Mouse (Mus musculus) thymus, postnatal 4 days (tissue): ENCODE measurements around the gene Aig1.

ENCODE experiments used
- DNase-seq: peaks from one replicate; pipeline ENCODE4 v3.0.0; 2021

Aig1 gene

DNA sequence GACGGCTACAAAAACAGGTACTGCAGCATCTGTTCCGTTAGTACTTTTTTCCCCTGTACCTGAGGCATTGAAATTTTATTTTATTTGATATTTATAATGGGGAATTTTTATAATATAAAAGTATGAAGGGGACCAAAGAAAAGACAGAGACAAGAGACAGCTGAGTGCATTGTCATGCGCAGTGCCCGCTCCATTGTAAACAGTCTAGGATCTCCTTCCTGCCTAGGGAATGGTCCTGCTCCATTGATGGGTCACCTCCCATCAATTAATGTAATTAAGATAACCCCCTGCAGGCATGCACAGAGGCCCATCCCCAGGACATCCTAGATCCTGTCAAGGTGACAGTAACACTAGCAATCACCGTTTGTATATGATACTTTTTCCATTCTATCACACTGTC lies 178.0 kb downstream of the Aig1 start:
- no peak for DNase-seq

GRCm38 (mm10) chr10:13689841-13690590 lies 178.8 kb downstream of the Aig1 start:
- no peak for DNase-seq

DNA sequence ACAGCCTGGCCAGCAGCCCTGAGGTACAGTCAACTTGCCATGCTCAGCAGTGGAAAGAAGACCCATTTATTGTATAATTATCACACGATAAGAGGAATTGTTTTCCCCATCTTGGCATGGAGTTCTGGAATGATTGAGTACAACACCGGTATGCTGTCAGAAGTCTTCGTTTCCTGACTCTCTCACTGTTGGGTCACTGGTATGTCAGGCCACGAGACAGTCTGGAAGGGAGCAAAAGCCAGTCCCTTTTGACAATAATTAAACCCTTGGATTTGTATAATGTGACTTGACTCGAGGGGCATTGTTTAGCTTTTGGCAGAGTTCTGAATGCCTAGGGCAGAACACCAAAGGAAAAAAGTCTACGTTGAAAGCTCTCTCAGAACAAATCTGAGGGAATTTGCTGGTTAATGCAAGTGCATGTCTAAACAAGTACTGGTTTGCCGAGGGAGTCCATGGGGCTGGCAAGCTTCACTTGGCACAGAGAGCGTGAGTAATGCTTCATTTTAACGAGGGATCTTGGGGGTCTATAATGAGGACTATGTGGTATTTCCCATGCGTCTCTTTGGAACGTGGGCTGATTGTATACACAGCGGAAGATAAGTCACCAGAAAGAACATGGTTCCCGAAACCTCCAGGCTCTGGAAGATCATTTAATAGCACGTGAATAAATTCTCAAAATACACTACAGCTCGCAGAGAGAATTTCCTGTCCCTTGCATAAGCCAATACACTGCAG lies 180.2 kb downstream of the Aig1 start:
- DNase-seq, result no peak

DNA sequence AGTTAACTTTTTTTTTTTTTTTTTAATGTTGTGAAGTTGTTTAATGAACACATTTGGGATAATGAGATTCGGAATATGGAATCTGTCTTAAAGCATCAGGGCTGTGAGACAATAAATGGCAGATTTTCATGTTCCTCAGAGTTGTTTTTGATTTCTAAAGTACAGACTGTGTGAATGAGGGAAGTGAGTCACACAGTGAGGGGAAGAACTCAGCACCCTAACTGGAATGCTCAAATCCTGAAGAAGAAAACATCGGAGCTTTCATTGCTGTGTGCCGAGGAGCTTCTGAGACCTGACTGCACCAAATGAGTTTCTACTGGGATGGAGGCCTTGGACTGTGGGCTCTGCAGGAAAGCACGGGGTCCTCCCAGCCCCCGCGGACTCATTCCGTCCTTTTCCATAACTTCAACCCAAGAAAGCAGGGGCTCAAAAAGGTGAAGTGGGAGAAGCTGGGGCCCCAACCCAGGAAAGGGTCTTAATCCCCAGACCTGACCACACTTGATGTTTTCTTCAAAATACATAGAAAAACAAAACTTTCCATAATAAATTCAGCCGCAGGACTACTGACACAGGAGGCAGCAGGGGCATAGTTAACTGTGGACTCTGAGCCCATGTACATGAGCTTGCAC lies 181.5 kb downstream of the Aig1 start:
- no peak for DNase-seq

DNA sequence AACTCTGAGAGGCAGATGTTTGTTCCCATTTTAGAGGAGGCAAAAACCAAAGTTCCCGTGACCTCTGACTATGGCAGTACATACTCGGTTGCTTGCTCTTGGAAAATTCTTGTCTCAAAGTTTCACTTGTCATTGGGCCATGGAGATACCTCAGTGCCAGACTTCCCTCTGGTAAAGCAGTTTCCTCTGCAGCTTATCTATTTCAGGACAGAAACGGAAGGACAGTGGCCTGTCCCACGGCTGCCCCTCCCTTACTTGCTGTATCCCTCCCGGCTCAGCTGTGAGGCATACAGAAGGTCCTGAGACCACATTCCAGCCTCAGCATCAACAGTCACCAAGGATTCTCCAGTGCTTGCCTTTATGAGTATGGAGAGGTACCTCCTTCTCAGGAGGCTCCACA lies 182.7 kb downstream of the Aig1 start:
- DNase-seq, result no peak

DNA sequence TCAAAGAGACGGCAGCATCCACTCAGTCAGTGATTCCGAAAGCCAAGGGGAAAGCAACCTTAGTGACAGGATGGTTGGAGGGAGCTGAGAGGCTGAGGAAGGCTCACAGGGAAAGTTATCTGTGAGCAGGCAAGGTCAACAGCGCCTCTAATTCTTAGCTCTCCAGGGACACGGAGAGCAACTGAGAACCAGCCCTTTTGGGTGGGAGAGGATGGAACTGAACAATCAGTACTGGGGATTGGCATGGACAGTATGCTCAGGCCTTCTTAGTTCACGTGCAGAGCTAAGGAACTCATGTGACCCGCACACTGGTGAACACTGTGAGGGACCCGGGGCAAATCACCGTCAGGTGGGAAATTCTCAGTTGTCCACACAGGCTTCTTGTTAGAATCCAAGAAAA lies 183.4 kb downstream of the Aig1 start:
- DNase-seq, result no peak

GRCm38 (mm10) chr10:13684452-13684851 lies 184.3 kb downstream of the Aig1 start:
- no peak for DNase-seq

- DNase-seq, result peak; percentile 42
Measured at GRCm38 (mm10) chr10:13682565-13682964, 186.2 kb downstream of the Aig1 start.

DNA sequence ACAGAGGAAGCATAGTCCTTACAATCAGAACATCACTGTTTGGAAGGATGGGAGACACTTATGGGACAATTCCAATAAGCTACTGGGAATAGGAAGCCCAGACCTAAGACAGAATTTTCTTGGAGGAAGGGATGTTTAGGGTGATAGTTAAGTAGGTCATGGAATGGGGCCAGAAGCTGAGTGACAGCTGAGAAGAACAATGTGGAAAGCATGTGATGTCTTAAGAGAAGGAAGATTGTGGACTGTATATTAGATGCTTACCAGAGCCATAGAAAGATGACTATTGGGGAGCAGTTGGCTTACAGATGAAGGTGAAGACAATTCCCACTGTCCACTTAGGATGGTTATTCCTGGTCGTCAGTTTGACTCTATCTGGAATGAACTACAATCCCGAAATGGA lies 191.3 kb downstream of the Aig1 start:
- DNase-seq, result no peak

GRCm38 (mm10) chr10:13675033-13675379 lies 193.8 kb downstream of the Aig1 start:
- DNase-seq, result no peak

DNA sequence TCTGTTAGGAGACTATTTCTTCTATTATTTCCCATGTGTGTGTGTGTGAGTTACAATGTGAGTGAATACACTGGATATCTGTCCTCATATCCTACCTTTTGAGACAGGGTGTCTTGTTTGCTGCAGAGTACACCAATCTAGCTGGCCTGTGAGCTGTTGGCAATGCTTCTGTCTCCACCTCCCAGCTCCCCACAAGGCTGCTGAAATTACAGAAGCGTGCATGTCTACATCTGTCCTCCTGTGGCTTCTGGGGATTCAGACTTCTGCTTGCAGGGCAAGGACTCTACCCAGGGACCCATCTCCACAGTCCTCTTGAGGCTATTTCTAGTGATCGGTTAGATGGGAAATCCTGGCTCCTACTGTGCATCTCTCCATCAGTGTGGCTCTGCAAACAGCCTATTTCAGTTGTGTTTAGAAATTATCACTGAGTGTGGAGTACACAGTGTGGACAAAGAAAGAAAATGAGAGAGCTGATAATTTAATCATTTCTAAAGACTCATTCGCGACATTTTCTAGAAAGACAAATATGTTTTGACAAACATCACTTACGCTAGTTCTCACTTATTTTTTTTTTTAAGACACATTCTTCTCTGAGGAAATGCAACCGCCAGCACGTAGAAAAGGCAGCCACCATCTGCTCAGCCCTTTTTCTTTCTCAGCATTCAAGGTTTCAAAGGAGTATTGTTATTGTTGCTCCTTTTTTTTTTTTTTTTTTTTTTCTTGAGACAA lies 194.3 kb downstream of the Aig1 start:
- DNase-seq, result no peak

DNA sequence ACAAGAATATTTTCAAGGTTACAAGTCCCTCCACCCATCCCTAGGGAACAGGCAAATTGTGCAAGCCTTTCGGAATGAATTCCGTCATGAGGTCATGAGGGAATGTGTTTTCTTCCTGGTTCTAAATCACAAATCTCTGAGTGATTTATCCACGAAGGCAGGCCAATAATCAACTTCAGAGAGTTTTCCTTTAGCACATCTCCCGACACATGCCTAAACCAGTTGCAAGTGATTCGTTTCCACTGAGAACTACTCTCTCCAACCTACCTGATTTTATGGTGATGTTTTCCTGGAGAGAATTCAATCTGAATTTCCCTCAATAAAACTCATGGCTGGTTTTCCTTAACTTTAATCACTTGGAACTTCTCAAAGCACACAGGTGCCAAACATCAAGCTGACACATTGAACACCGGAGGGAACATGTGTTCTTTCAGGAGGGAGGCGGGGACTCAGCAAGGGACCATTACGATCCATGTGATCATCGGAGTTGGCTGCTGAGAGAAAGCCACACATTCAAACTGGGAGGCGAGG lies 201.5 kb downstream of the Aig1 start:
- no peak for DNase-seq

- DNase-seq, result no peak
Measured at GRCm38 (mm10) chr10:13663476-13663875, 205.3 kb downstream of the Aig1 start.

GRCm38 (mm10) chr10:13659778-13660177 lies 209.0 kb downstream of the Aig1 start:
- DNase-seq, result no peak

DNA sequence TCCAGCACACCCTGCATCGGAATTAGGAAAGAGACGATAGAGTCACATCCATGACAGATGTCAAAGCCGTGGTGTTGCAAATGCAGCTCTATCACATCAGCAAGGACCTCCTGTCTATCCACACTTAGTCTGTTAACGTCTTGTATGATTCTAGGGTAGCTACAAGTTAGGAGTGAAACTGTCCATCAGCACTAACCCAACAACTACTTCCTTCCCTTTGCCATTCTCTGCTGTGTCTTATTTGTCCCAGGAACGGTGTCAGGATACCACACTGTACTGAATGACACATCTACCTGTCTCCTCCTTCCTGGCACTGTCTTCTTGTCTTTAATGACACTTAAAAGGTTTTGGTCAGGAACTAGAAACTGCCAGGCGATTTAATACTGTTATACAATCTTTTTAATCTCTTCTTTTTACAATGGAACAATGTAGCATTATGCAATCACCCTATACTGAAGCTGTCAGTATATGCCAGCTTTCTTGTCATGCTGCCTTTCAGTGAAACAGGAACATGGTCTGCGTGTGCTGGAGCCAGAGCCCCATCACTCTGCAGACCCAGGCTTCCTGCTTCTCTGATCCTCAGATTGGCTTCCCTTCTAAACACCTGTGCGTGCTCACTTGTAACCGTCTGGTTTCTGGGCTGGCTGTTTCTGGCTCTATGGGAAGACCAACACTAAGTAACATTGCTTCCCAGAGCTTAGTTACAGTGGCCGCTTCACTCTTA lies 214.9 kb downstream of the Aig1 start:
- DNase-seq, result peak; percentile 16

DNA sequence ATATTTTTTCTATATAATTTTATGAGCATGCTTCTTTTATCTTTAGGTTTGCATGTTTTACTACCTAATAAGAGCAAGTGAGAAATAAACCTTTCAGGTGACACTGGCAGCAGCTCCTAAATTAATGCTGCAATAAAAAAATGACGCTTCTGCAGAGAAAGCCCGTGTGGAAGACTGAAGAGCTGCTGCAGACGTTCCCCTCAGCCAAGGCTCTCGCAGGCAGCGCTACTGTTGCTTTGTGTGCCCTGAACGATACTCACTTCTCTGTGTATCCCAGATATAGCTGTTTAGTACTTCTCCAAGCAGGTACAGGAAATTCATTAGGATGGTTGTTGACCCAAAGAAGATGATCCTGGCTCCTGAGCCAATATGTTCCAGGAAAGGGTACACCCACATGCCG lies 215.5 kb downstream of the Aig1 start:
- no peak for DNase-seq

DNA sequence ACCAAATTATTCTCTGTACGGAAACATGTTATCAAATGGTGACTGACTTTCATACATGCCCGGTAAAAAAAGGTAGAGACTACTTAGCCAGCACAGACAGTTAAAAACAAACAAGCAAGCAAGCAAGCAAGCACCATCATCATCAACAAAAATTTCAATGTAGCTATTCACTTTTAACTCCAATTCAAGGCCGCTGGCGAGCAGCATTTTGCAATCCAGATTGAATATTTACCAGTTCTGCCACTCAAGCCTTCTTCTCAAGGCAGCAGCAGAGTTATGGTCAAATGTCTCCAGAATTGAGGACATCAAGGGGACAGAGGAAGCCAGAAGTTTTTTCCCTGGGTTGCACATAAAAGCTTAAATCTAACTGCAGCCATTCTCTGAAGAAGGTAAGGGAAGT lies 216.7 kb downstream of the Aig1 start:
- no peak for DNase-seq

DNA sequence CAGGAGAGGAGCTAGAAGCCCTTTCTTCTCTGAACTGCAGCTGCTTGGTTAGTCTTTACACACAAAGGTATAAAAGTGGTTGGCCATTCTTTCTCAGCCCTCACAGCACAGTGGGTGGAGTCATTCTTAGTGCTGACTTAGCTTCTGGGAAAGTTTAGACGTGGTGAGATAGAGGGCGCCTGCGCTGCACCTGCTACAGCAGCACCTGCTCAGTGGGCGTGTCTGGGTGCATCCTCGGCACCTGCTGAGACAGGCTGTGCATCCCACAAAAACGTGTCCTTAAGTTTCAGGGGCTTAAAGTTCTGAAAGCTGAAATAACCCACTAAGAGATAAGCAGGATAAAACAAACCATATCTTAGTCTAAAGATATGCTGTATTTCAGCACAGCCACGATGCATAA lies 227.0 kb downstream of the Aig1 start:
- DNase-seq, result peak; percentile 49

DNA sequence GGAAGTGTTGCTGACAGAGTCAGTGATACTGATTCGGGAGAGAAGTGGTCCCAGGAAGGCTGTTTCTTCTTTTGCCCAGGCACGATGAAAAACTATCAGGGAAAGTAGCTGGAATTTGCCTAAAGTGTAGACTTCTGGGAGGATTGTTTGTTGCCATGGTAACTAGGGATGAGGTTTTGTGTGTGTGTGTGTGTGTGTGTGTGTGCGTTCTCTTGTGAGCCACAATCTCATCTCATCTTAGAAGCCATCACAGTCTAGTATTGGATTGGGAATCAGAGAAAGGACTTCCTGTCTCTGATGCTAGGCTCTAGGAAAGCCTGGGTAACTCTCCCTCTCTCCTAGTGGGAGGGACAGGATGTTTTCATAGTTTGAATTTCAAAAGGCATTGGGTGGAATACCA lies 237.0 kb downstream of the Aig1 start:
- DNase-seq, result no peak

GRCm38 (mm10) chr10:13623735-13624134 lies 245.0 kb downstream of the Aig1 start:
- DNase-seq, result no peak

GRCm38 (mm10) chr10:13600926-13601325 lies 267.9 kb downstream of the Aig1 start:
- no peak for DNase-seq

- no peak for DNase-seq
Measured at GRCm38 (mm10) chr10:13597491-13597890, 271.3 kb downstream of the Aig1 start.
